Mouse (Mus musculus) cerebellum, postnatal 4 days (tissue): ENCODE data around the gene Tha1.

Source experiments
- DNase-seq, 2 experiments: peaks; one replicate each; pipeline ENCODE4 v3.0.0; 2022; ENCODE audit warnings: low spot score in 2 of 2, mixed read lengths in 1 of 2

Gene Tha1

GRCm38 (mm10) chr11:117872861-117873608, at the start of gene Tha1:
TSS of gene Tha1 (minus strand) at chr11:117873481.
- peak; percentile 51 to 74 for DNase-seq

GRCm38 (mm10) chr11:117919211-117919610, 45.9 kb upstream of the Tha1 start:
- no peak for DNase-seq

- DNase-seq, result no peak
These were observed 45.3 kb upstream of the Tha1 start for GRCm38 (mm10) chr11:117918541-117918940.

- DNase-seq, result no peak
These were observed 42.6 kb upstream of the Tha1 start for GRCm38 (mm10) chr11:117915837-117916236.

- no peak for DNase-seq
These were observed 42.1 kb upstream of the Tha1 start for GRCm38 (mm10) chr11:117915341-117915740.

- no peak for DNase-seq
These were observed 41.2 kb upstream of the Tha1 start for GRCm38 (mm10) chr11:117914531-117914930.

GRCm38 (mm10) chr11:117912684-117913352, 39.5 kb upstream of the Tha1 start:
- peak in 1 of 2 experiments; percentile 64 for DNase-seq

- no peak for DNase-seq
These were observed 36.1 kb upstream of the Tha1 start for GRCm38 (mm10) chr11:117909337-117909736.

GRCm38 (mm10) chr11:117904442-117904841, 31.2 kb upstream of the Tha1 start:
- no peak for DNase-seq

GRCm38 (mm10) chr11:117902282-117902681, 29.0 kb upstream of the Tha1 start:
- no peak for DNase-seq

- no peak for DNase-seq
These were observed 23.3 kb upstream of the Tha1 start for GRCm38 (mm10) chr11:117896533-117896932.

- no peak for DNase-seq
These were observed 21.4 kb upstream of the Tha1 start for GRCm38 (mm10) chr11:117894676-117895075.

GRCm38 (mm10) chr11:117892199-117892598, 18.9 kb upstream of the Tha1 start:
- DNase-seq, result no peak

GRCm38 (mm10) chr11:117891581-117892175, 18.4 kb upstream of the Tha1 start:
- DNase-seq, result no peak

GRCm38 (mm10) chr11:117890519-117891282, 17.4 kb upstream of the Tha1 start:
- DNase-seq, result peak in 1 of 2 experiments; percentile 26

GRCm38 (mm10) chr11:117889887-117890340, 16.6 kb upstream of the Tha1 start:
- DNase-seq, result no peak

GRCm38 (mm10) chr11:117888853-117889822, 15.9 kb upstream of the Tha1 start:
- DNase-seq, result no peak

GRCm38 (mm10) chr11:117888168-117888852, 15.0 kb upstream of the Tha1 start:
- no peak for DNase-seq

- no peak for DNase-seq
These were observed 12.7 kb upstream of the Tha1 start for GRCm38 (mm10) chr11:117886000-117886399.

GRCm38 (mm10) chr11:117882208-117882607, 8.9 kb upstream of the Tha1 start:
- DNase-seq, result no peak
